In genomic region chr17:28800671-28801412, GRCm38 (mm10) we compare ENCODE assay signal across 8 mouse cellular contexts. TPM values are rescaled to one million over a fixed set of nuclear protein-coding genes. Genes with fewer than 3 reads are reported as not detected.
A peak's percentile ranks its signal among the peaks of the same experiment; 100 is the strongest.
DNase-seq lines count a peak whose midpoint lies in the region; ATAC-seq and TF ChIP-seq lines count a peak whose summit lies in the region.

Gene Brpf3, plus strand, starts transcription at chr17:28801090.

- H3K27me3 ChIP-seq in C2C12 (ENCODE audit: control insufficient read depth, insufficient read depth, insufficient read length) = no peaks in the 10 kb centered on the region
- H3K27me3 ChIP-seq in forebrain, embryonic 10.5 days (ENCODE audit: poor library complexity, severe bottlenecking) = no peaks in the 10 kb centered on the region
- no peaks in the 10 kb centered on the region for H3K27me3 ChIP-seq in heart, embryonic 14.5 days (ENCODE audit: control insufficient read depth, insufficient read depth, low read length)
- 0 out of 2 replicates have a peak, but pooled peaks cover 3% of the 10 kb centered on the region for H3K27me3 ChIP-seq in liver, embryonic 13.5 days
- no peaks in the 10 kb centered on the region for H3K27me3 ChIP-seq in stomach, embryonic 14.5 days (ENCODE audit: control insufficient read depth, insufficient read depth, low read length)

- H3K9me3 ChIP-seq in forebrain, embryonic 10.5 days = no peaks in the 10 kb centered on the region
- no peaks in the 10 kb centered on the region for H3K9me3 ChIP-seq in heart, embryonic 14.5 days (ENCODE audit: control insufficient read depth, low read length)
- peaks cover 5% of the 10 kb centered on the region; the same call in 1 of the 2 replicates for H3K9me3 ChIP-seq in liver, embryonic 13.5 days (replicated peaks)
- H3K9me3 ChIP-seq in stomach, embryonic 14.5 days (ENCODE audit: control insufficient read depth, low read depth, low read length) = no peaks in the 10 kb centered on the region

- ATAC-seq in heart, embryonic 14.5 days (ENCODE audit: insufficient number of reproducible peaks, insufficient read depth, low FRiP score, low read depth) = peak; percentile 75
- ATAC-seq in liver, embryonic 13.5 days (ENCODE audit: low read depth) = peak; percentile 62
- ATAC-seq in stomach, embryonic 14.5 days (ENCODE audit: insufficient number of reproducible peaks, insufficient read depth, low FRiP score, low read depth) = peak; percentile 77

- under 1% methylated on average over 80 of the region's 99 CpGs for WGBS in forebrain, embryonic 10.5 days
- WGBS in heart, embryonic 14.5 days = under 1% methylated on average over 53 of the region's 99 CpGs
- WGBS in liver, embryonic 13.5 days (ENCODE audit: insufficient replicate concordance) = under 1% methylated on average over 74 of the region's 99 CpGs
- 2% methylated on average over 58 of the region's 99 CpGs for WGBS in stomach, embryonic 14.5 days

- H3K79me2 ChIP-seq in C2C12 (ENCODE audit: control insufficient read depth, insufficient read depth) = peaks cover 32% of the 10 kb centered on the region

- H3K4me1 ChIP-seq in forebrain, embryonic 10.5 days = peaks cover 36% of the 10 kb centered on the region
- H3K4me1 ChIP-seq in heart, embryonic 14.5 days (ENCODE audit: control insufficient read depth in 2 of 2, insufficient read depth in 2 of 2, low read length in 2 of 2) = peaks cover 9 to 29% of the 10 kb centered on the region in 2 experiments
- peaks cover 57% of the 10 kb centered on the region for H3K4me1 ChIP-seq in liver, embryonic 13.5 days (replicated peaks)
- peaks cover 22% of the 10 kb centered on the region for H3K4me1 ChIP-seq in stomach, embryonic 14.5 days (ENCODE audit: control insufficient read depth, insufficient read depth, low read length)

- H3K27ac ChIP-seq in forebrain, embryonic 10.5 days = peak within 1 kb of the TSS; percentile 100
- H3K27ac ChIP-seq in heart, embryonic 14.5 days (replicated peaks in 1 of 2; ENCODE audit: control insufficient read depth in 1 of 2, insufficient read depth in 1 of 2, low read depth in 2 of 2, low read length in 2 of 2) = peak within 1 kb of the TSS; percentile 87 to 99
- H3K27ac ChIP-seq in liver, embryonic 13.5 days = peak within 1 kb of the TSS; percentile 97
- peak within 1 kb of the TSS; percentile 96 for H3K27ac ChIP-seq in stomach, embryonic 14.5 days (ENCODE audit: low read length)

- H3K4me2 ChIP-seq in heart, embryonic 14.5 days (ENCODE audit: low read length) = peak within 1 kb of the TSS; percentile 99
- H3K4me2 ChIP-seq in liver, embryonic 13.5 days = peak within 1 kb of the TSS; percentile 95
- peak within 1 kb of the TSS; percentile 96 for H3K4me2 ChIP-seq in stomach, embryonic 14.5 days (replicated peaks; ENCODE audit: low read depth, low read length)

- peak within 1 kb of the TSS; percentile 68 for H3K4me3 ChIP-seq in C2C12 (ENCODE audit: insufficient read depth, poor library complexity, severe bottlenecking)
- H3K4me3 ChIP-seq in forebrain, embryonic 10.5 days = peak within 1 kb of the TSS; percentile 89
- H3K4me3 ChIP-seq in heart, embryonic 14.5 days (ENCODE audit: control insufficient read depth in 1 of 2, insufficient read depth in 1 of 2, low read depth in 1 of 2, low read length in 2 of 2) = peak within 1 kb of the TSS; percentile 80 to 93
- peak within 1 kb of the TSS; percentile 86 for H3K4me3 ChIP-seq in liver, embryonic 13.5 days (replicated peaks)
- H3K4me3 ChIP-seq in stomach, embryonic 14.5 days (ENCODE audit: low read depth, low read length) = peak within 1 kb of the TSS; percentile 55

- TF ChIP-seq POLR2A in brain, embryonic 14.5 days (IDR thresholded peaks at IDR 0.05; ENCODE audit: borderline replicate concordance, extremely low read depth, insufficient read depth, insufficient read length, poor library complexity, severe bottlenecking) = peak; percentile 82; the same call in 1 of the 2 replicates

- H3K36me3 ChIP-seq in C2C12 (ENCODE audit: control insufficient read depth, insufficient read depth) = no peaks in the 10 kb centered on the region
- peaks cover 20% of the 10 kb centered on the region for H3K36me3 ChIP-seq in forebrain, embryonic 10.5 days (replicated peaks)
- H3K36me3 ChIP-seq in heart, embryonic 14.5 days (ENCODE audit: control insufficient read depth, insufficient read depth, low read length) = peaks cover 4% of the 10 kb centered on the region
- H3K36me3 ChIP-seq in liver, embryonic 13.5 days = peaks cover 22% of the 10 kb centered on the region
- H3K36me3 ChIP-seq in stomach, embryonic 14.5 days (ENCODE audit: control insufficient read depth, insufficient read depth, low read length) = peaks cover 3% of the 10 kb centered on the region

- H3ac ChIP-seq in C2C12 (ENCODE audit: control insufficient read depth, insufficient read length, low read depth) = peak within 1 kb of the TSS; percentile 80

- DNase-seq in brain, embryonic 14.5 days (ENCODE audit: low read depth) = peak; percentile 86
- peak; percentile 77 for DNase-seq in forebrain, embryonic 10.5 days (ENCODE audit: extremely low spot score, low spot score)
- DNase-seq in kidney, postnatal 14 days = peak; percentile 90
- DNase-seq in liver, embryonic 13.5 days = peak; percentile 68
- peak; percentile 60 to 73 for DNase-seq in natural killer cell, adult 2 months (ENCODE audit: low spot score in 2 of 2)

- peak within 1 kb of the TSS; percentile 100 for H3K9ac ChIP-seq in heart, embryonic 14.5 days (ENCODE audit: low read length)
- H3K9ac ChIP-seq in liver, embryonic 13.5 days = peak within 1 kb of the TSS; percentile 99
- H3K9ac ChIP-seq in stomach, embryonic 14.5 days (replicated peaks; ENCODE audit: low read depth, low read length) = peak within 1 kb of the TSS; percentile 100

- peaks cover 15% of the 10 kb centered on the region for H3K79me3 ChIP-seq in C2C12 (ENCODE audit: low read depth)

- peak; percentile 94 for TF ChIP-seq CTCF in C2C12 (IDR thresholded peaks at IDR 0.05; ENCODE audit: control insufficient read depth, insufficient read depth, insufficient read length)
- peak; percentile 46 for TF ChIP-seq CTCF in brain, embryonic 14.5 days (IDR thresholded peaks at IDR 0.05; ENCODE audit: borderline replicate concordance, extremely low read depth, insufficient read depth, insufficient read length)

TF ChIP-seq in C2C12, 6 proteins besides CTCF, POLR2A, EP300 and RAD21:
- no peak for TF ChIP-seq USF1 (IDR thresholded peaks at IDR 0.05; ENCODE audit: low read depth)
- no peak for TF ChIP-seq CEBPB (IDR thresholded peaks at IDR 0.05; ENCODE audit: low read depth)
- TF ChIP-seq MYOD1 (IDR thresholded peaks at IDR 0.05; ENCODE audit: control insufficient read depth, insufficient read length, low read depth) = no peak
- TF ChIP-seq MAX (IDR thresholded peaks at IDR 0.05) = no peak
- TF ChIP-seq MYOG (IDR thresholded peaks at IDR 0.05; ENCODE audit: control insufficient read depth, extremely low read depth, insufficient read length) = no peak
- TF ChIP-seq FOSL1 (IDR thresholded peaks at IDR 0.05; ENCODE audit: insufficient read depth, low read length, poor library complexity, severe bottlenecking) = no peak

RNA-seq across cellular contexts. Expression of gene Brpf3, which starts in this region (rescaled TPM):
- polyA plus RNA-seq in C2C12 (2012; fragmentation: generic; extraction: Trizol) = 10.8 TPM
- 46.1 and 47.5 TPM in 2 replicates for polyA plus RNA-seq in brain, embryonic 14.5 days (2012; rRNA removed)
- 8.9 and 12.0 TPM in 2 replicates for polyA plus RNA-seq in forebrain, embryonic 10.5 days (2016; fragmentation: Nextera tagmentation; extraction: Ambion mirVana)
- polyA plus RNA-seq in heart, embryonic 14.5 days (2014; fragmentation: Nextera tagmentation; extraction: Ambion mirVana) = 6.0 and 6.4 TPM in 2 replicates
- polyA plus RNA-seq in liver, embryonic 13.5 days (2015; fragmentation: Nextera tagmentation; extraction: Ambion mirVana) = 61.8 and 69.9 TPM in 2 replicates
- 12.6 and 13.8 TPM in 2 replicates for polyA plus RNA-seq in stomach, embryonic 14.5 days (2014; fragmentation: Nextera tagmentation; extraction: Ambion mirVana)

Comparison
In these comparisons a context has a peak if more than half of its experiments do, and no peak if none do; other contexts are left out.
1. Peak in every context shown above with its lines: DNase-seq, ATAC-seq, H3K4me3 ChIP-seq and H3K27ac ChIP-seq.